Mouse (Mus musculus) midbrain, embryonic 14.5 days (tissue): ENCODE measurements around the gene Mtch2. TPM values are rescaled to one million over a fixed set of nuclear protein-coding genes. Genes with fewer than 3 reads are reported as not detected.
"Not testable (repeated sequence)": the region's sequence is repeated elsewhere in the genome, so short reads cannot be mapped to it uniquely, and the experiment has no call there.

ENCODE experiments used
- ATAC-seq: fragments of 200-750 bp; cut with Nextera tagmentation; 2 replicates; pipeline ENCODE4 v1.8.0; 2017; ENCODE audit warnings: moderate number of reproducible peaks, moderate library complexity; ENCODE audit not compliant: low FRiP score, low TSS enrichment
- DNase-seq: peaks from one replicate; pipeline ENCODE4 v3.0.0-alpha.2; 2015
- H3K27ac ChIP-seq: fragments of 300-500 bp; sonication (generic); replicated peaks from 2 replicates; pipeline ENCODE4 v1.5.1; 2014; ENCODE audit warnings: mild to moderate bottlenecking, low read depth, low read length, moderate library complexity
- H3K27me3 ChIP-seq: fragments of 300-500 bp; sonication (generic); 2 replicates; pipeline ENCODE4 v1.6.1; 2014; ENCODE audit warnings: low read length, control low read depth, mixed read lengths; ENCODE audit not compliant: control insufficient read depth, insufficient read depth
- H3K36me3 ChIP-seq: fragments of 300-500 bp; sonication (generic); 2 replicates; pipeline ENCODE4 v1.6.1; 2014; ENCODE audit warnings: low read length, control low read depth; ENCODE audit not compliant: control insufficient read depth, insufficient read depth
- H3K4me1 ChIP-seq: fragments of 300-500 bp; sonication (generic); 2 replicates; pipeline ENCODE4 v1.6.1; 2014; ENCODE audit warnings: mild to moderate bottlenecking, antibody characterized with exemption, low read length, control low read depth; ENCODE audit not compliant: control insufficient read depth, insufficient read depth
- H3K4me2 ChIP-seq: fragments of 300-500 bp; sonication (generic); 2 replicates; pipeline ENCODE4 v1.6.1; 2014; ENCODE audit warnings: mild to moderate bottlenecking, low read length, moderate library complexity
- H3K4me3 ChIP-seq: fragments of 300-500 bp; sonication (generic); replicated peaks from 2 replicates; pipeline ENCODE4 v1.5.1; 2014; ENCODE audit warnings: low read depth, low read length
- H3K9ac ChIP-seq: fragments of 300-500 bp; sonication (generic); replicated peaks from 2 replicates; pipeline ENCODE4 v1.6.1; 2014; ENCODE audit warnings: mild to moderate bottlenecking, low read length, moderate library complexity
- H3K9me3 ChIP-seq: fragments of 300-500 bp; sonication (generic); 2 replicates; pipeline ENCODE4 v1.6.1; 2016; ENCODE audit warnings: low read length, control low read depth, mixed read lengths; ENCODE audit not compliant: control insufficient read depth
- WGBS: fragments of 180-500 bp; shearing (Covaris S2); extraction: QIAGEN DNeasy Blood & Tissue Kit; methylation state at CpG from one replicate; pipeline ENCODE4 v1.1.7; 2014; 5-methylcytosine and 5-hydroxymethylcytosine counted together
- polyA plus RNA-seq: library from polyadenylated mRNA; unstranded; fragments of >200 nt; fragmentation: Nextera tagmentation; extraction: Ambion mirVana; gene quantifications from 2 replicates; pipeline ENCODE4 v1.2.1, GENCODE M21; 2014

Gene Mtch2
- polyA plus RNA-seq, 1 experiment from 2014 or later, result 280 TPM

GRCm38 (mm10) chr2:90886436-90886835, 39.5 kb downstream of the Mtch2 start:
- ATAC-seq (no peak), DNase-seq (peak; percentile 43)
- Histone ChIP-seq H3K9ac (peak overlapping the region; percentile 93), H3K4me3 (peak overlapping the region; percentile 71), H3K36me3 (peaks cover 4% of the 10 kb centered on the region; the same call in 1 of the 2 replicates), H3K4me1 (peaks cover 37% of the 10 kb centered on the region), H3K9me3 (no peaks in the 10 kb centered on the region), H3K4me2 (peak overlapping the region; percentile 82), H3K27ac (peak overlapping the region; percentile 91), H3K27me3 (peaks cover 28% of the 10 kb centered on the region)
- 20% methylated on average over 6 of the region's 6 CpGs for WGBS

DNA sequence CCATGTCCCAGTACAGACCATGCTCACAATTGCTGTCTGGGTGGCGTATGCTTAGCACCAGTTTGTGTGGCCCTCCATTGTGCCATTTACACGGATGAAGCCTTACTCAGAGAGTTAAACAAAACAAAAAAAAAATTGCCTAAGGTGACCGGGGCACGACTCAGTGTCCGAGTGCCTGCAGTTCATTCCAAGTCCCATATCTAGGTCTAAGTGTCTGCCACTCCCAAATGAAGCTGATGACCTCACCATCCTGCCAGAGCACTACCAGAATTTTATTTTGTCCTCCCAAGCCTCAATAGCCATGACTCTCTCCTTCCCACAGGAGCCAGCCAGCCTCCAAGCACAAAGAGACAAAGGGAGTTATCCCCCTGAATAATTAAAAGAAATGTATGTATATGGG, 40.7 kb downstream of the Mtch2 start:
- WGBS, result 70% methylated on average over 5 of the region's 5 CpGs
- Histone ChIP-seq H3K27ac (no peak overlapping the region), H3K27me3 (peaks cover 28% of the 10 kb centered on the region), H3K4me2 (peak overlapping the region; percentile 82), H3K4me3 (peak overlapping the region; percentile 71), H3K9ac (peak overlapping the region; percentile 93), H3K9me3 (no peaks in the 10 kb centered on the region), H3K4me1 (peaks cover 37% of the 10 kb centered on the region), H3K36me3 (peaks cover 15% of the 10 kb centered on the region)
- DNase-seq (no peak), ATAC-seq (no peak)

DNA sequence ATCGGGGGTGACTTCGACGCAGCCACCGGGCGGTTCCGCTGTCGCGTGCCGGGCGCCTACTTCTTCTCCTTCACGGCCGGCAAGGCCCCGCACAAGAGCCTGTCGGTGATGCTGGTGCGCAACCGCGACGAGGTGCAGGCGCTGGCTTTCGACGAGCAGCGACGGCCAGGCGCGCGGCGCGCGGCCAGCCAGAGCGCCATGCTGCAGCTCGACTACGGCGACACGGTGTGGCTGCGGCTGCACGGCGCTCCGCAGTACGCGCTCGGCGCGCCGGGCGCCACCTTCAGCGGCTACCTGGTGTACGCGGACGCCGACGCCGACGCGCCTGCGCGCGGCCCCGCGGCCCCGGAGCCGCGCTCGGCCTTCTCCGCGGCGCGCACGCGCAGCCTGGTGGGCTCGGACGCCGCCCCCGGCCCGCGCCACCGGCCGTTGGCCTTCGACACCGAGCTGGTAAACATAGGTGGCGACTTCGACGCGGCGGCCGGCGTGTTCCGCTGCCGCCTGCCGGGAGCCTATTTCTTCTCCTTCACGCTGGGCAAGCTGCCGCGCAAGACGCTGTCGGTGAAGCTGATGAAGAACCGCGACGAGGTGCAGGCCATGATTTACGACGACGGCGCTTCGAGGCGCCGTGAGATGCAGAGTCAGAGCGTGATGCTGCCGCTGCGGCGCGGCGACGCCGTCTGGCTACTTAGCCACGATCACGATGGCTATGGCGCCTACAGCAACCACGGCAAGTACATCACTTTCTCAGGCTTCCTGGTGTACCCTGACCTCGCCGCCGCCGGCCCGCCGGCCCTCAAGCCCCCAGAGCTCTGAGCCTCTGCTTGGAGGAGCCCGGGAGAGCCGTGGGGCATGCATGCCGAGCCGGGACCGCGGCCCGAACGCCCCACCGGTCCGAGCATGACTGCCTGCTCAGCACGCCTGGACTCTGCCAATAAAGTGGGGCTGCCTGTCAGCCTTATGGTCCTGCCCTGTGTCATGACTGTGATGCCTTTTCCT, 42.9 kb downstream of the Mtch2 start:
- Histone ChIP-seq H3K4me2 (peak overlapping the region; percentile 65), H3K27me3 (peaks cover 28% of the 10 kb centered on the region), H3K9ac (peak overlapping the region; percentile 54), H3K4me1 (peaks cover 30% of the 10 kb centered on the region), H3K9me3 (no peaks in the 10 kb centered on the region), H3K36me3 (peaks cover 30% of the 10 kb centered on the region), H3K4me3 (peak overlapping the region; percentile 43), H3K27ac (peak overlapping the region; percentile 64)
- DNase-seq (peak; percentile 89), ATAC-seq (peak; percentile 62)
- 4% methylated on average over 133 of the region's 133 CpGs for WGBS

DNA sequence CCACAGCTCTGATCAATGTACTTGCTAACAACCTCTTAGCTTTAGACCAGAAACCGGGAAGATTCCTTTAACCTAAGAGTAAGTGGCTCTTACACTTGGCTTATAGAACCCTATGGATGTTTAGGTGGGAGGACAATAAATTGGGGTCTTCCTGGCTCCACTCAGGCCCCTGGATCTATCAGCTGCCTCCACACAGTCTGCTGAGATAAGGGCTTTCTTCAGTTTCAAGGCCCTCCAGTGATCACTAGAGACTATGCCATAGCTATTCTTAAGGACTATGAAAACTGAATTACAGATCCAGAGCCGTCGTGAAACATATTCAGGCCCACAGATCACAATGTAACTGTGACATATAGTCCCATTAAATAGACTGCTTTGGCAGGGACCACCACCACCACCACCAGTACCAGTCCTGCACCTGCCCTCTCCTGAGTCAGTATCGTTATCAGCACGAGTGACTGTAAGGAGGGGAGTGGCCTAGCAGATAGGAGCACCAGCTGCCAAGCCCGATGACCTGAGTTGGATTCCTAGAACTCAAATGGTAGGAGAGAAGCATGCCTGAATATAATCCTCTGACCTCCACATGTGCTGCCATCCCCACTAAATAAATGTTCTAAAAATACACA, 46.8 kb downstream of the Mtch2 start:
- H3K36me3 ChIP-seq, result peaks cover 67% of the 10 kb centered on the region
- H3K4me3 ChIP-seq, result no peak overlapping the region
- no peak overlapping the region for H3K9ac ChIP-seq
- no peak for ATAC-seq
- 95% methylated on average over 6 of the region's 6 CpGs for WGBS
- H3K27ac ChIP-seq, result no peak overlapping the region
- H3K9me3 ChIP-seq, result no peaks in the 10 kb centered on the region
- H3K4me1 ChIP-seq, result peaks cover 15% of the 10 kb centered on the region
- peaks cover 11% of the 10 kb centered on the region for H3K27me3 ChIP-seq
- no peak for DNase-seq
- H3K4me2 ChIP-seq, result no peak overlapping the region

DNA sequence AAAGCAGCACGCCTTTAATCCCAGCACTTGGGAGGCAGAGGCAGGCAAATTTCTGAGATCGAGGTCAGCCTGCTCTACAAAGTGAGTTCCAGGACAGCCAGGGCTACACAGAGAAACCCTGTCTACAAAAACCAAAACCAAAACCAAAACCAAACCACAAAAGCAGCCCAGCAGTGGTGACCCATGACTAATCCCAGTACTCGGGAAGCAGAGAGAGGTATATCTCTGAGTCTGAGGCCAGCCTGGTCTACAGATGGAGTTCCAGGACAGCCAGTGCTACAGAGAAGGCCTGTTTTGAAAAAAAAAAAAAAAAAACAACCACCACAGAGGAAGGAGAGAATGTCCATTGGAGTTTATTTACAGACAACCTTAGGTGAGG, 47.3 kb downstream of the Mtch2 start:
- Histone ChIP-seq H3K36me3 (peaks cover 72% of the 10 kb centered on the region), H3K4me1 (peaks cover 13% of the 10 kb centered on the region)
- H3K4me3 ChIP-seq, DNase-seq, H3K9me3 ChIP-seq, H3K9ac ChIP-seq, ATAC-seq, H3K4me2 ChIP-seq, H3K27me3 ChIP-seq, H3K27ac ChIP-seq: not testable (repeated sequence)
- 90% methylated on average over 3 of the region's 3 CpGs for WGBS

DNA sequence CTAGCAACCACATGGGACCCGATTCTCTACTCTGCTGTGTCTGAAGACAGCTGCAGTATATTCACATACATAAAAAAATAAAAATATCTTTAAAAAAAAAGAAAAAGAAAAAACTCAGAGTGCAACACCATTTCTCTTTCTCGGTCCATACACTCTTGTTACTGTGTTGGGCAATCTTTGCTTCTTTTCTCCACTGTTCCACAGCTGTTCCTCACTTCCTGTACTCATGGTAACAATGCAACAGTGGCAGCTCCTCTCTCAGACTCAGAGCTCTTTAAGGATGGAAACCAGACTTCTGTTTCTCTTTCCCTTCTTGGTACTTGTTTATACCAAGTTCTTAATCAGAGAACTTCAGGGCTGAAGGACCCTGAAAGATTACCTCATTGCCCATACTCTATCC, 56.4 kb downstream of the Mtch2 start:
- Histone ChIP-seq H3K4me1 (peaks cover 24% of the 10 kb centered on the region), H3K4me3 (peak overlapping the region; percentile 91), H3K27ac (no peak overlapping the region), H3K36me3 (peaks cover 44% of the 10 kb centered on the region), H3K9me3 (no peaks in the 10 kb centered on the region), H3K9ac (peak overlapping the region; percentile 95; the same call in 1 of the 2 replicates), H3K4me2 (peak overlapping the region; percentile 60), H3K27me3 (no peaks in the 10 kb centered on the region)
- DNase-seq, result no peak
- ATAC-seq, result no peak
- WGBS, result 93% methylated on average over 2 of the region's 2 CpGs

- ATAC-seq (peak; percentile 92), DNase-seq (peak; percentile 96)
- Histone ChIP-seq H3K4me2 (peak within 1 kb of the TSS; percentile 60), H3K4me3 (peak within 1 kb of the TSS; percentile 91), H3K27me3 (no peaks in the 10 kb centered on the region), H3K9ac (peak within 1 kb of the TSS; percentile 95), H3K9me3 (no peaks in the 10 kb centered on the region), H3K27ac (peak within 1 kb of the TSS; percentile 94), H3K4me1 (peaks cover 24% of the 10 kb centered on the region), H3K36me3 (peaks cover 44% of the 10 kb centered on the region)
- WGBS, result under 1% methylated on average over 43 of the region's 43 CpGs
Measured at GRCm38 (mm10) chr2:90904076-90904855, 57.3 kb downstream of the Mtch2 start, which contains the start of the genes Kbtbd4 and Ndufs3. Gene Kbtbd4, plus strand, starts transcription at chr2:90904740. Gene Ndufs3, minus strand, starts transcription at chr2:90904827.

DNA sequence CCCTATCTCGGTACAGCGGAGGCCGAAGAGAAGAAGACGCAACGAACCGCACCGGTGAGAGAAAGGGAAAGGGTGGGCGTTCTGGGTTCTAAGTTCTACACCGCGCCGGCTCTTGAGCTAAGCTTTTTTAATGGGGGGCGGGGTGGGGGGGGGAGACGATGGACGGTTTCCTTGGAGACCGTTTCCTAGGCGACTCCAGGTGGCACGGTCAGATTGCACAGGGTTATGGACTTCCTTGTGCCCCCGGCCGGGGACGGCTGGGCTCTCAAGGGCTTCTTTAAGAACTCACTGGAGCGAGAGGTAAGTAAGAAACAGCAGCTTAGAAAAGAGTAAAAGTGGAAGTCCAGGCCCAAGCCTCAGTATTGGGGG, 57.9 kb downstream of the Mtch2 start:
- Histone ChIP-seq H3K27ac (peak overlapping the region; percentile 94), H3K36me3 (peaks cover 48% of the 10 kb centered on the region), H3K27me3 (no peaks in the 10 kb centered on the region), H3K4me3 (peak overlapping the region; percentile 91), H3K9me3 (no peaks in the 10 kb centered on the region), H3K9ac (peak overlapping the region; percentile 95), H3K4me1 (peaks cover 24% of the 10 kb centered on the region), H3K4me2 (peak overlapping the region; percentile 60)
- peak; percentile 76 for ATAC-seq
- DNase-seq, result no peak
- under 1% methylated on average over 21 of the region's 21 CpGs for WGBS
